Mouse (Mus musculus) forebrain, postnatal 0 days (tissue): Measurements from ENCODE around the gene Inpp4a. TPM values are rescaled to one million over a fixed set of nuclear protein-coding genes. Genes with fewer than 3 reads are reported as not detected.

Experiments used
- ATAC-seq: fragments of 200-750 bp; cut with Nextera tagmentation; 2 replicates; pipeline ENCODE4 v1.8.0; 2017; ENCODE audit warnings: mild to moderate bottlenecking, moderate library complexity
- DNase-seq: peaks from one replicate; pipeline ENCODE4 v3.0.0-alpha.2; 2015
- H3K27ac ChIP-seq: fragments of 300-500 bp; sonication (generic); 2 replicates; pipeline ENCODE4 v1.5.1; 2014; ENCODE audit warnings: low read depth, mild to moderate bottlenecking, antibody characterized with exemption, low read length, moderate library complexity, mixed read lengths
- H3K27me3 ChIP-seq: fragments of 300-500 bp; sonication (generic); 2 replicates; pipeline ENCODE4 v1.6.1; 2014; ENCODE audit warnings: mild to moderate bottlenecking, low read length, mixed read lengths; ENCODE audit not compliant: insufficient read depth
- H3K36me3 ChIP-seq: fragments of 300-500 bp; sonication (generic); 2 replicates; pipeline ENCODE4 v1.6.1; 2014; ENCODE audit warnings: mild to moderate bottlenecking, moderate library complexity; ENCODE audit not compliant: insufficient read depth
- H3K4me1 ChIP-seq: fragments of 300-500 bp; sonication (generic); 2 replicates; pipeline ENCODE4 v1.6.1; 2014; ENCODE audit warnings: antibody characterized with exemption; ENCODE audit not compliant: insufficient read depth
- H3K4me2 ChIP-seq: fragments of 300-500 bp; sonication (generic); 2 replicates; pipeline ENCODE4 v1.6.1; 2014; ENCODE audit warnings: low read depth, mild to moderate bottlenecking, moderate library complexity
- H3K4me3 ChIP-seq: fragments of 300-500 bp; sonication (generic); 2 replicates; pipeline ENCODE4 v1.5.1; 2014; ENCODE audit warnings: low read depth, low read length, mixed read lengths
- H3K9ac ChIP-seq: fragments of 300-500 bp; sonication (generic); 2 replicates; pipeline ENCODE4 v1.6.1; 2014; ENCODE audit warnings: mild to moderate bottlenecking
- H3K9me3 ChIP-seq: fragments of 300-500 bp; sonication (generic); 2 replicates; pipeline ENCODE4 v1.6.1; 2016; ENCODE audit warnings: low read length
- CTCF ChIP-seq: sonication (generic); IDR thresholded peaks from 2 replicates; pipeline ENCODE4 v1.5.1; 2016; ENCODE audit warnings: antibody characterized with exemption, control low read depth, low read depth
- WGBS: fragments of 180-500 bp; shearing (Covaris S2); extraction: QIAGEN DNeasy Blood & Tissue Kit; methylation state at CpG from one replicate; pipeline ENCODE4 v1.1.7; 2014; 5-methylcytosine and 5-hydroxymethylcytosine counted together
- polyA plus RNA-seq: library from polyadenylated mRNA; unstranded; fragments of >200 nt; fragmentation: Nextera tagmentation; extraction: Ambion mirVana; gene quantifications from 2 replicates; pipeline ENCODE4 v1.2.1, GENCODE M21; 2015
- total RNA-seq: library from RNA; depleted of rRNA; stranded (reverse); fragments of >200 nt; gene quantifications from 2 replicates; pipeline ENCODE4 v1.2.3, GENCODE M21; 2014

Gene Inpp4a
- total and polyA plus RNA-seq, 2 experiments from 2014 or later: 41.2 to 72.1 TPM

DNA sequence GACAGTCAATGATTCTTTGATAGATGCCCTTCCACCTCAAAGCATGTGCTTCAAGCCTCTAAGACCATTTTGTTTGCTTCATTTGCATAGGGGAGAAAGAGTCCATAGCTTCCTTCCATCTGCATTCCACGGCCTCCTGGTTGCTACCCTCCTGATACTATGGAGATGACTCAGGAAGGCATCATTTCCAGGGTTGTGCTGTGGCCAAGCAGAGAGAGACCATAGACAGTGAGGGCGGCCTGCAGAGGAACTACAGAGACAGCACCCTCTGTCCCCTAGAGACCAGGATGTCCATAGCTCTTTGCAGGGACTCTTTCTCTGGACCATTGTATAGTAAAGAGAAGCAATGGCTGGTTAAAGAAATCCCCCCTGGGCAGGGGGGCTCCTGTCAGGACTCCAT is 105.5 kb downstream of the Inpp4a start:
- H3K9ac ChIP-seq: no peak overlapping the region
- H3K4me1 ChIP-seq: no peaks in the 10 kb centered on the region
- no peak for ATAC-seq
- TF ChIP-seq CTCF: no peak
- H3K9me3 ChIP-seq: no peaks in the 10 kb centered on the region
- 77% methylated on average over 2 of the region's 2 CpGs for WGBS
- H3K4me2 ChIP-seq: no peak overlapping the region
- peaks cover 40% of the 10 kb centered on the region for H3K36me3 ChIP-seq
- DNase-seq: no peak
- H3K4me3 ChIP-seq: no peak overlapping the region
- H3K27ac ChIP-seq: no peak overlapping the region
- no peaks in the 10 kb centered on the region for H3K27me3 ChIP-seq

DNA sequence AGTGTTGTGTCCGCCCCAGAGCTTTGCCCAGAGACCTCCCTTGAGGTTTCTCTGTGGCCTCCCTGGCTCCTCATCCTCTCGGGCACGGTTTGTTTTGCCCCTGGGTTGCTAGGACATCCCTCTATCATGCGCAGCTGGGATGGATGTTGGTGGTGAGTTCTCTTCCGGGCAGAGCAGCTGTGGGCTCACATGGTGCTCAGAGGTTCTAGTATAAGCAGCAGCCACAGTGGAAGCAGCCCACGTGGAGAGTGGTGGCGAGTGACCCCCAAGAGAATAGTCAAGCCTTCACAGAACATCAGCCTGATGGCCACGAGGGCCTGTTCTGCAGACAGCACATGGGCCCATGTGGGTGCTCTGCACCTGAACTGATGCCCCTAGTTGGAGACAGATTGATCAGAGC is 107.6 kb downstream of the Inpp4a start:
- no peak for TF ChIP-seq CTCF

GRCm38 (mm10) chr1:37408059-37408458 is 108.4 kb downstream of the Inpp4a start:
- no peak for TF ChIP-seq CTCF
- Histone ChIP-seq H3K4me3 (no peak overlapping the region), H3K27me3 (no peaks in the 10 kb centered on the region), H3K4me1 (no peaks in the 10 kb centered on the region), H3K36me3 (peaks cover 23% of the 10 kb centered on the region), H3K27ac (no peak overlapping the region), H3K4me2 (no peak overlapping the region), H3K9ac (no peak overlapping the region), H3K9me3 (no peaks in the 10 kb centered on the region)
- ATAC-seq: no peak
- WGBS: 90% methylated on average over 8 of the region's 8 CpGs
- DNase-seq: no peak

More for the DNA sequence above, 107.6 kb downstream of the Inpp4a start:
- DNase-seq (no peak), ATAC-seq (no peak)
- Histone ChIP-seq H3K9ac (no peak overlapping the region), H3K9me3 (no peaks in the 10 kb centered on the region), H3K4me3 (no peak overlapping the region), H3K36me3 (peaks cover 30% of the 10 kb centered on the region), H3K4me1 (no peaks in the 10 kb centered on the region), H3K4me2 (no peak overlapping the region), H3K27ac (no peak overlapping the region), H3K27me3 (no peaks in the 10 kb centered on the region)
- 89% methylated on average over 8 of the region's 8 CpGs for WGBS

- ATAC-seq (no peak), DNase-seq (no peak)
- no peaks in the 10 kb centered on the region for H3K27me3 ChIP-seq
- no peaks in the 10 kb centered on the region for H3K9me3 ChIP-seq
- no peaks in the 10 kb centered on the region for H3K4me1 ChIP-seq
- H3K9ac ChIP-seq: no peak overlapping the region
- H3K4me2 ChIP-seq: no peak overlapping the region
- WGBS: 82% methylated on average over 3 of the region's 3 CpGs
- peaks cover 23% of the 10 kb centered on the region for H3K36me3 ChIP-seq
- H3K27ac ChIP-seq: no peak overlapping the region
- TF ChIP-seq CTCF: no peak
- no peak overlapping the region for H3K4me3 ChIP-seq
Measured at GRCm38 (mm10) chr1:37408678-37409077, 109.0 kb downstream of the Inpp4a start.

DNA sequence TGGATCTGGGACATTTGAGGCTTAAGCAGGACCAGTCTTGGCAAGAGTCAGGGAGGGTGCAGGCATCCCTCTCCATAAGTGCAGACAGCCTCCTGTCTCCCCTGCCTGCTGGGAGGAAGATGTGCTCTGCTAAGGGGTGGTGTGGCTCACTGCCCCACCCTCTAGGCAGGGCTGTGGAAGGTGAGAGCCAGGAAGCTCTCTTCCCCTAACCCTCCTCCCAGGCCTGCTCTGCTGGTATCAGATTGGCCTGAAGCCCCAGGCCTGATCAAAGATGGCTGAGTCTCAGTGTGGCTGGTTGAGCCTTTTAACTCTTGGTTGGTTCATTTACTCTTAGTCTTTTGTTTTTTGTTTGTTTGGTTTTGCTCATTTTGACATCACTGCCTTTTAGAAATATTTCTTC is 110.0 kb downstream of the Inpp4a start:
- no peak overlapping the region for H3K9ac ChIP-seq
- no peak for DNase-seq
- no peak for ATAC-seq
- no peak overlapping the region for H3K27ac ChIP-seq
- no peak overlapping the region for H3K4me2 ChIP-seq
- no peak overlapping the region for H3K4me3 ChIP-seq
- H3K9me3 ChIP-seq: no peaks in the 10 kb centered on the region
- no peaks in the 10 kb centered on the region for H3K27me3 ChIP-seq
- peaks cover 20% of the 10 kb centered on the region for H3K36me3 ChIP-seq
- TF ChIP-seq CTCF: no peak
- H3K4me1 ChIP-seq: no peaks in the 10 kb centered on the region

DNA sequence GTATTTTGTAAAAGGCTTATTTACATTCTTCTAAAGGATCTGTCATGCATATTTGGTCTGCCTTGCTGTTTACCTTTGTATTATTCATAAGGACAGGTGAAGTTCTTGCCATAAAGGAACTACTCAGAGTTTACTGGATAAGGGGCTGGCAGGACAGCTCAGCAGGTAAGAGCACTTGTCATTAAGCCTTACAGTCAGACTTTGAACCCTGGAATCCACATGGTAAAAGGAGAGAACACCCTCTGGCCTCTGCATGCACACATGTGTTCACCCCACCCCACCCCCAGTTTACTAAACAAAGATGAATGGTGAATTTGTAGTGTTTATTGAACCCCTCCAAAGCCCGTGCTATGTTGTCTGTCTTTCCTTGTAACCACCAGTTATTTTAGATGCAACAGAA is 115.7 kb downstream of the Inpp4a start:
- Histone ChIP-seq H3K36me3 (peaks cover 15% of the 10 kb centered on the region), H3K4me2 (no peak overlapping the region), H3K4me1 (no peaks in the 10 kb centered on the region), H3K4me3 (no peak overlapping the region), H3K27ac (no peak overlapping the region), H3K27me3 (no peaks in the 10 kb centered on the region), H3K9ac (no peak overlapping the region), H3K9me3 (no peaks in the 10 kb centered on the region)
- 83% methylated on average over 1 of the region's 1 CpGs for WGBS
- ATAC-seq: no peak
- no peak for DNase-seq
- TF ChIP-seq CTCF: no peak

GRCm38 (mm10) chr1:37419420-37419819 is 119.8 kb downstream of the Inpp4a start:
- Histone ChIP-seq H3K9ac (no peak overlapping the region), H3K4me3 (no peak overlapping the region), H3K4me2 (no peak overlapping the region), H3K4me1 (no peaks in the 10 kb centered on the region), H3K27me3 (no peaks in the 10 kb centered on the region), H3K36me3 (peaks cover 25% of the 10 kb centered on the region), H3K9me3 (0 out of 2 replicates have a peak, but pooled peaks cover 4% of the 10 kb centered on the region), H3K27ac (no peak overlapping the region)
- 100% methylated on average over 1 of the region's 1 CpGs for WGBS
- TF ChIP-seq CTCF: peak; percentile 99
- DNase-seq (peak; percentile 35), ATAC-seq (peak; percentile 86)
